Mouse (Mus musculus): Measurements from ENCODE around the gene Ang.

GRCm38 (mm10) chr14:51113916-51114560 lies 23.1 kb downstream of the Ang start, which contains the start of gene Eddm3b:
- no peak for TF ChIP-seq JUND (conservative IDR thresholded peaks at IDR 0.05; ENCODE audit: low read depth, low read length)
- no peak for TF ChIP-seq MAX (IDR thresholded peaks at IDR 0.05; ENCODE audit: low read length)
- no peak for TF ChIP-seq MAZ (IDR thresholded peaks at IDR 0.05; ENCODE audit: low read depth, low read length)
- no peak for TF ChIP-seq CTCF (conservative IDR thresholded peaks at IDR 0.05 in 1 of 2, IDR thresholded peaks at IDR 0.05 in 1 of 2; ENCODE audit: low read depth in 2 of 2, low read length in 2 of 2)
- no peak for TF ChIP-seq MAFK (IDR thresholded peaks at IDR 0.05; ENCODE audit: insufficient replicate concordance, low read length)
- no peak for TF ChIP-seq USF2 (conservative IDR thresholded peaks at IDR 0.05; ENCODE audit: low read depth, low read length)
- TF ChIP-seq POLR2A (IDR thresholded peaks at IDR 0.05; ENCODE audit: low read depth, low read length): no peak
- TF ChIP-seq RAD21 (IDR thresholded peaks at IDR 0.05; ENCODE audit: low read depth, low read length): no peak
- TF ChIP-seq PAX5 (IDR thresholded peaks at IDR 0.05; ENCODE audit: low read length): no peak
- no peak for TF ChIP-seq RCOR1 (conservative IDR thresholded peaks at IDR 0.05; ENCODE audit: low read depth, low read length)
- no peak for TF ChIP-seq ETS1 (conservative IDR thresholded peaks at IDR 0.05; ENCODE audit: low read depth, low read length)

Measured in CH12.LX (cell line).